Mouse (Mus musculus) heart, embryonic 10.5 days (tissue): ENCODE data around the gene Gm20521. TPM values are rescaled to one million over a fixed set of nuclear protein-coding genes. Genes with fewer than 3 reads are reported as not detected.

Experiments
- DNase-seq: peaks from one replicate; pipeline ENCODE4 v3.0.0-alpha.2; 2017; ENCODE audit warnings: low spot score
- H3K27ac ChIP-seq: fragments of 300-500 bp; sonication (generic); 2 replicates; pipeline ENCODE4 v1.5.1; 2016; ENCODE audit warnings: mild to moderate bottlenecking
- H3K27me3 ChIP-seq: fragments of 300-500 bp; sonication (generic); 2 replicates; pipeline ENCODE4 v1.6.1; 2016; ENCODE audit warnings: mild to moderate bottlenecking; ENCODE audit not compliant: poor library complexity, insufficient read depth, severe bottlenecking
- H3K36me3 ChIP-seq: fragments of 300-500 bp; sonication (generic); 2 replicates; pipeline ENCODE4 v1.6.1; 2016; ENCODE audit warnings: mild to moderate bottlenecking, moderate library complexity
- H3K4me1 ChIP-seq: fragments of 300-500 bp; sonication (generic); 2 replicates; pipeline ENCODE4 v1.6.1; 2016; ENCODE audit warnings: mild to moderate bottlenecking
- H3K4me3 ChIP-seq: fragments of 300-500 bp; sonication (generic); 2 replicates; pipeline ENCODE4 v1.5.1; 2016; ENCODE audit warnings: mild to moderate bottlenecking, moderate library complexity
- H3K9me3 ChIP-seq: fragments of 300-500 bp; sonication (generic); 2 replicates; pipeline ENCODE4 v1.6.1; 2016; ENCODE audit warnings: mild to moderate bottlenecking, moderate library complexity
- WGBS: fragments of 180-500 bp; shearing (Covaris S2); methylation state at CpG from one replicate; pipeline ENCODE4 v1.1.7; 2016; 5-methylcytosine and 5-hydroxymethylcytosine counted together
- polyA plus RNA-seq: library from polyadenylated mRNA; unstranded; fragments of >200 nt; fragmentation: Nextera tagmentation; extraction: Ambion mirVana; gene quantifications from 2 replicates; pipeline ENCODE4 v1.2.1, GENCODE M21; 2016

Gene Gm20521
- polyA plus RNA-seq, 1 experiment from 2014 or later: not detected

GRCm38 (mm10) chr14:54930431-54930830, 47.2 kb downstream of the Gm20521 start:
- Histone ChIP-seq H3K27me3 (peaks cover 28% of the 10 kb centered on the region; the same call in 1 of the 2 replicates), H3K4me1 (peaks cover 45% of the 10 kb centered on the region)
- 26% methylated on average over 2 of the region's 2 CpGs for WGBS

GRCm38 (mm10) chr14:54932645-54933150, 49.5 kb downstream of the Gm20521 start, which contains the start of gene Il25:
Gene Il25 (plus strand): TSS chr14:54932695.
- peaks cover 20% of the 10 kb centered on the region for H3K27me3 ChIP-seq
- no peaks in the 10 kb centered on the region for H3K9me3 ChIP-seq
- H3K36me3 ChIP-seq: no peaks in the 10 kb centered on the region
- H3K27ac ChIP-seq: no peak within 1 kb of the TSS
- WGBS: 34% methylated on average over 6 of the region's 6 CpGs
- H3K4me1 ChIP-seq: peaks cover 34% of the 10 kb centered on the region
- DNase-seq: no peak
- no peak within 1 kb of the TSS for H3K4me3 ChIP-seq

More at GRCm38 (mm10) chr14:54930431-54930830, 47.2 kb downstream of the Gm20521 start:
- Histone ChIP-seq H3K36me3 (no peaks in the 10 kb centered on the region), H3K9me3 (no peaks in the 10 kb centered on the region), H3K4me3 (no peak overlapping the region), H3K27ac (no peak overlapping the region)
- no peak for DNase-seq

- Histone ChIP-seq H3K27ac (peak within 1 kb of the TSS; percentile 62), H3K27me3 (peaks cover 9% of the 10 kb centered on the region), H3K4me3 (0 out of 2 replicates have a peak within 1 kb of the TSS, but pooled peaks have one; percentile 9), H3K4me1 (peaks cover 22% of the 10 kb centered on the region), H3K36me3 (peaks cover 10% of the 10 kb centered on the region), H3K9me3 (no peaks in the 10 kb centered on the region)
- DNase-seq: no peak
- WGBS: 34% methylated on average over 8 of the region's 8 CpGs
These were observed 52.9 kb downstream of the Gm20521 start, which contains the start of gene Cmtm5 for GRCm38 (mm10) chr14:54935904-54936830. Gene Cmtm5 (plus strand): TSS chr14:54936261.

GRCm38 (mm10) chr14:54936831-54937160, 53.6 kb downstream of the Gm20521 start:
- no peak overlapping the region for H3K4me3 ChIP-seq
- WGBS: 30% methylated on average over 6 of the region's 6 CpGs
- peaks cover 9% of the 10 kb centered on the region for H3K27me3 ChIP-seq
- peaks cover 16% of the 10 kb centered on the region for H3K36me3 ChIP-seq
- DNase-seq: no peak
- H3K27ac ChIP-seq: no peak overlapping the region
- no peaks in the 10 kb centered on the region for H3K9me3 ChIP-seq
- peaks cover 22% of the 10 kb centered on the region for H3K4me1 ChIP-seq

- H3K27ac ChIP-seq: no peak overlapping the region
- peaks cover 9% of the 10 kb centered on the region for H3K27me3 ChIP-seq
- 68% methylated on average over 16 of the region's 16 CpGs for WGBS
- peaks cover 21% of the 10 kb centered on the region for H3K4me1 ChIP-seq
- no peaks in the 10 kb centered on the region for H3K9me3 ChIP-seq
- H3K36me3 ChIP-seq: peaks cover 24% of the 10 kb centered on the region
- no peak overlapping the region for H3K4me3 ChIP-seq
- no peak for DNase-seq
These were observed 54.3 kb downstream of the Gm20521 start for GRCm38 (mm10) chr14:54937361-54938182.

- DNase-seq: no peak
- Histone ChIP-seq H3K36me3 (peaks cover 35% of the 10 kb centered on the region), H3K27ac (0 out of 2 replicates have a peak overlapping the region, but pooled peaks have one; percentile 7), H3K9me3 (no peaks in the 10 kb centered on the region), H3K4me1 (peaks cover 15% of the 10 kb centered on the region), H3K4me3 (no peak overlapping the region), H3K27me3 (peaks cover 9% of the 10 kb centered on the region)
- 61% methylated on average over 15 of the region's 15 CpGs for WGBS
These were observed 55.4 kb downstream of the Gm20521 start for GRCm38 (mm10) chr14:54938431-54939219.

- WGBS: 37% methylated on average over 12 of the region's 12 CpGs
- no peak for DNase-seq
- H3K36me3 ChIP-seq: peaks cover 43% of the 10 kb centered on the region
- H3K4me3 ChIP-seq: no peak overlapping the region
- H3K27ac ChIP-seq: no peak overlapping the region
- no peaks in the 10 kb centered on the region for H3K9me3 ChIP-seq
- peaks cover 9% of the 10 kb centered on the region for H3K27me3 ChIP-seq
- H3K4me1 ChIP-seq: peaks cover 15% of the 10 kb centered on the region
These were observed 56.4 kb downstream of the Gm20521 start for GRCm38 (mm10) chr14:54939434-54940175.

- H3K4me3 ChIP-seq: no peak overlapping the region
- WGBS: 55% methylated on average over 3 of the region's 3 CpGs
- DNase-seq: no peak
- H3K4me1 ChIP-seq: peaks cover 13% of the 10 kb centered on the region
- H3K9me3 ChIP-seq: no peaks in the 10 kb centered on the region
- peaks cover 4% of the 10 kb centered on the region for H3K27me3 ChIP-seq
- no peak overlapping the region for H3K27ac ChIP-seq
- peaks cover 49% of the 10 kb centered on the region for H3K36me3 ChIP-seq
These were observed 56.9 kb downstream of the Gm20521 start for GRCm38 (mm10) chr14:54940176-54940530.

GRCm38 (mm10) chr14:54941024-54941978, 58.1 kb downstream of the Gm20521 start:
- no peak for DNase-seq
- Histone ChIP-seq H3K4me3 (no peak overlapping the region), H3K27me3 (no peaks in the 10 kb centered on the region; the same call in 1 of the 2 replicates), H3K4me1 (peaks cover 8% of the 10 kb centered on the region), H3K9me3 (no peaks in the 10 kb centered on the region), H3K27ac (no peak overlapping the region), H3K36me3 (peaks cover 60% of the 10 kb centered on the region)
- 57% methylated on average over 13 of the region's 13 CpGs for WGBS

- H3K27me3 ChIP-seq: no peaks in the 10 kb centered on the region
- 0 out of 2 replicates have a peak, but pooled peaks cover 3% of the 10 kb centered on the region for H3K4me1 ChIP-seq
- H3K36me3 ChIP-seq: peaks cover 71% of the 10 kb centered on the region
- H3K4me3 ChIP-seq: no peak overlapping the region
- no peak for DNase-seq
- no peak overlapping the region for H3K27ac ChIP-seq
- no peaks in the 10 kb centered on the region for H3K9me3 ChIP-seq
- 69% methylated on average over 8 of the region's 8 CpGs for WGBS
These were observed 59.2 kb downstream of the Gm20521 start for GRCm38 (mm10) chr14:54942479-54942878.

GRCm38 (mm10) chr14:54943971-54944370, 60.7 kb downstream of the Gm20521 start:
- no peak for DNase-seq
- H3K27me3 ChIP-seq: no peaks in the 10 kb centered on the region
- H3K9me3 ChIP-seq: no peaks in the 10 kb centered on the region
- peaks cover 9% of the 10 kb centered on the region; the same call in 1 of the 2 replicates for H3K4me1 ChIP-seq
- no peak overlapping the region for H3K27ac ChIP-seq
- 87% methylated on average over 7 of the region's 7 CpGs for WGBS
- no peak overlapping the region for H3K4me3 ChIP-seq
- peaks cover 86% of the 10 kb centered on the region for H3K36me3 ChIP-seq
